Mouse (Mus musculus): Measurements from ENCODE around the gene Lrfn2.

GRCm38 (mm10) chr17:49030269-49030615 lies 98.1 kb downstream of the Lrfn2 start:
- no peak for TF ChIP-seq POLR2A (IDR thresholded peaks at IDR 0.05; ENCODE audit: low read depth, low read length)
- no peak for TF ChIP-seq CHD1 (IDR thresholded peaks at IDR 0.05; ENCODE audit: low read depth, low read length)
- no peak for TF ChIP-seq MAX (IDR thresholded peaks at IDR 0.05; ENCODE audit: low read length)
